Mouse (Mus musculus): ENCODE results near the gene Ddb1.

Gene Ddb1

GRCm38 (mm10) chr19:10662665-10663064, 57.5 kb downstream of the Ddb1 start:
- DNase-seq, result no peak

GRCm38 (mm10) chr19:10665093-10665492, 60.0 kb downstream of the Ddb1 start:
- DNase-seq, result no peak

GRCm38 (mm10) chr19:10665499-10665898, 60.4 kb downstream of the Ddb1 start:
- peak; percentile 83 for DNase-seq

GRCm38 (mm10) chr19:10671319-10671718, 66.2 kb downstream of the Ddb1 start:
- DNase-seq, result no peak

GRCm38 (mm10) chr19:10671854-10672417, 66.8 kb downstream of the Ddb1 start:
- no peak for DNase-seq

GRCm38 (mm10) chr19:10673275-10673674, 68.1 kb downstream of the Ddb1 start:
- DNase-seq, result no peak

- no peak for DNase-seq
Observed at GRCm38 (mm10) chr19:10676656-10677055, 71.5 kb downstream of the Ddb1 start.

- peak; percentile 69 for DNase-seq
Observed at GRCm38 (mm10) chr19:10677915-10678771, 73.0 kb downstream of the Ddb1 start, which contains the start of gene Pga5. Gene Pga5 (minus strand): TSS chr19:10678071.

GRCm38 (mm10) chr19:10678772-10679067, 73.6 kb downstream of the Ddb1 start:
- no peak for DNase-seq
